Mouse (Mus musculus) cerebellum, adult 9-11 months (tissue): Measurements from ENCODE around the gene Dnajc13.

ENCODE experiments used
- DNase-seq: peaks from one replicate; pipeline ENCODE4 v3.0.0; 2022

Gene Dnajc13

DNA sequence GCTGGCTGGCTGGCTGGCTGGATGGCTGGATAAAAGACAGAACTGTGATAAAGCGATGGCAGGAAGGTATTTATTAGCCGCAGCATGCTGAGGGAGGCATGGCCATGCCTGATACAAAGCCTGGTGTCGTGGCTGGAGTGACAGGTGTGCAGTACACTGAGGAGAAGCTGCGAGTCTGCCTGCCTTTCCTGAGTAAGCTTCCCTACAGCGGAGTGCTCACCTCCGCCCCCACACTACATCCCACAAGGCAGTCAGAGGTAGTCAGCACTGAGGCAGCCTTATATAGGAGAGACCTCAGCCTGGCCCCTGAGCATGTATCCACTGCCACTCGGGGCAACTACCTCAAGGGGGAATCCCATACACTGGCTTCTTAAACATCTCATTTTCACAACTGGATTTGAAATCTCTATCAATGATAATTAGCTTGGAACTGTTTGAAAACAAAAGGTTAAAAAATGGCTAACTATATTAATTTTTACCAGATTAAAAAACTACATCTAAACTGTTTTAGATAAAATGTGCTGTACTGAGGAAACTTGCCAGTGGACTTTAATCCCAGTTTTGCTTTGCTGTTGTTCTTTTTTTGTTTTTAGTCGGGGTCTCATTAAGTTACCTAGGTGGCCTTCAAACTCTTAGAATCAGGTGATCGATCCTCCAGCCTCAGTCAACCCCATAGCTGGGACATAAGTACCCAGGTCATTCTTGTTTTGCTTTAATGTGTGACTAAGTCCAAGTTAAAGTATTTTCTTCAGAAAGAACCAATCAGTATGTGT lies 8.1 kb downstream of the Dnajc13 start:
- DNase-seq: no peak

DNA sequence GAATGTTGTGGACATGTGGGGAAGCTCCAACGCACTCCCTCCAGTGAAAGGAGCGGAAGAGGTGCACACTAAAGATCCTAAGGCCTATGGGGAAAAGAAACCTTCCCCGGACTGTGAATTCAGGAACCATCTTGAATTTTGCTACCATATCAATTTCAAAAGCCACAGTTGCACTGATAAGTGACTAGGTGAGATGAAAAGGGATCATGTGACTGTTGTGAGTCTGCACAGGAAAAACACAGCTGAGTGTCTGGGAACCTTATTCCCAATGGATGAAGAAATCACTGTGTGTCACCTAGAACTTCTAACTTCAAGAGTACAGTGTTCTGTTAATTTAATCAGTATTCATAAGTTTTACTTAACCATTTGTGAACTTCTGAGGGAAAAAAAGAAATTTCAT lies 10.1 kb downstream of the Dnajc13 start:
- no peak for DNase-seq

DNA sequence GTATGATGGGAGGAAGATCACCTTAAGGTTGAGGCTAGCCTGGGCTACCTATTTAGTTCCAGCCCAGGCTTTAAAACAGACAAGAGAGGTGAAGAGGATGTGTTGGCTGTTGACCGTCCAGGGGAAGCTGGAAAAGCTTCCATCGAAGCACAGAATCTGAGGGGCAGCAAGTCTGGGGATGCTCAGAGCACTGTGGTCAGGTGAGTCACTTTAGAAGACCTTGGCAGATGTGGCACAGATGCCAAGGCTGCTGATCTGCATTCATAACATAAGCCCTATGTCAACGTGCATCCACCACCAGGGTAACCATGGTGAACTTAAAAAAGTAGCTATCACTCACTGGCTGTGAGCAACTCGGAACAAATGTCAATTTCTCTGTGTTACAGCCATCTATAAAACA lies 11.0 kb downstream of the Dnajc13 start:
- no peak for DNase-seq

DNA sequence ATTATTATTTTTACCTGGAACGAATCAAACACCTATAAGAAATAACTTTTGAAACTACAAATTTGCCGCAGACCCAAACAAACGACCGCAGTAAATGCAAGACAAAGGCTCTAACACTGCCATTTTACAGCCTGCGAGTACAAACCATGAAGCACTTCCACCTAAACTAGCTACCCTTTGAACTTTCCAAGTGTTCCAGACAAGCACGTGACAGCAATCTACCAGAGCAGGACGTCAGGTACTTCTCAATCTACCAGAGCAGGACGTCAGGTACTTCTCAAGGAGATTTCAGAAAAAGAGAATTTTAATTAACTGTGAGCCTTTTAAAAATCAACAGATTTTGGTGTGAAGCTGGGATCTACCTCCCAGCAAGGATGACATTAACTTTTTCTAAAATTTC lies 11.6 kb downstream of the Dnajc13 start:
- no peak for DNase-seq

DNA sequence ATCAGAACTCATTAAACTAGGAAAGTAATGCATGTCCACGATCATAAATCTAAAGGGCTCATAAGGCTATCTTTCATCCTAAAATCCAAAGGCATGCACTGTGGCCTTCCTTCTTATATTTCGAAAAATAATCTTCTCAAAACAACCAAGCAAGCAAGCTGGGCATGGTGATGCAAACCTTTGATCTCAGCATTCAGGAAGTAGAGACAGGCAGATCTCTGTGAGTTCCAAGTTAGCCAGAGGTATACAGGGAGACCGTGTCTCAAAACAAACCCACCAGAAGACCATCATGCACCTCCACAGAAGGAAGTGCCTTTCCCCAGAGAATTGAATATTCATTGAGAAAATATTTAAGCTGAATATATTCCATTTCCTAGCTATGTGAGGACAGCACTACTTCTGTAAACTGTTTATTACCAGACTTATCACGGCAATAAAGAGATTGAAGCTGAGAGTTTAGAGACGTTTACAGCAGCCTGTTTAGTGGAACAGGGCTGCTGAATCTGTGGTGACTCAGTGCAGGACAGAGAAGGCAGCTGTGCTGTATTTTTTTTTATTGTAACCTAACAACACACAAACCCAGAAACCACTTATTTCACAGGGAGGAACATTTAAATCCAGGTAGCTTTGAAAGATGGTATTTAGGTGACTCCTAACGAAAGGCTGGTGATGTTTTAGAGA lies 15.3 kb downstream of the Dnajc13 start:
- no peak for DNase-seq

DNA sequence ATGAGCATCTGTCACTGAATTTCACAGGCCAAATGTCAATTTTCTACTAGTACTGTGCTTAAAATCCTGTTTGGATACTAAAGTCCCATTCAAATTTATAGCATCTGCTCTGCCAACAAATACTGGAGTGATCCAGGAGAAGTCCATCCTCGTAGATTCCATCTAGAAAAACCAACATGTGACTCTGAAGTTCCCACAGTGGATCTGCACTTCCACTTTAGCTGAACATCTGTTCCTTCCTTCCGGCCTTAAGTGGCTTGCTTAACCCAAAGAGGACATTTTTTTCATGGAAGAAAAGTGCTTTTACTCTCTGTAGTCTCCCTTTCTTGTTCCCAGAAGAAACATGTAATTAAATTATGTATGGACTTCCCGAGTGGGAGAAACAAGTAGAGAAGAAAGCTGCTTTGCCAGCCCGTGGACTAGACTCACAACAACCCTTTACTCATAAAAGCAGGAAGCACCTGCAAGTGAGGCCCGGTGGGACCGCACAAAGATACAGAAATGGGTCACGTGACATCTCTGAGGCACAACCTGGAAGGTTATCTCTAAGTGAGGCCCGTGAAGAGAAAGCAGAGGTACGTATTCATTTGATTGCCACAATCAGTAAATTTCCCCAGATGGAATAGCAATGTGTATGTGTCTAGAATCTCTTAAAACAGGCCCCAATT lies 18.8 kb downstream of the Dnajc13 start:
- DNase-seq: no peak

DNA sequence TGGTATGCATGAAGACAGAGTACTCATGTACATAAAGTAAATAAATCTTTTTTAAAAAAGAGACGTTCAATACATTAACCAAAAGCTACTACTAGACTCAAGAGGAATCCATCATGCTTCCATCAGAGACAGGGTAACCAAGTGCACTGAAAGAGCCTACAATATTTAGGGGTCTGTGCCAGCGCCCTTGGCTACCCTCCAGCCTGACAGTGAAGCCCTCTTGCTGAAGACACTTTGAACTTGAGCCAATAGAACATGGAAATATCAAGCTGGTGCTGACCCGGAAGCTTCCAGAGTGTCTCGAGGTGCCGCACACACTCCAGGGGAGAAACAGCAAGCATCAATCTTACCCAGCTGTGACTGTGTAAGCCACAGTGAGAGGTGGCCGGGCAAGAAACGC lies 22.6 kb downstream of the Dnajc13 start:
- no peak for DNase-seq

DNA sequence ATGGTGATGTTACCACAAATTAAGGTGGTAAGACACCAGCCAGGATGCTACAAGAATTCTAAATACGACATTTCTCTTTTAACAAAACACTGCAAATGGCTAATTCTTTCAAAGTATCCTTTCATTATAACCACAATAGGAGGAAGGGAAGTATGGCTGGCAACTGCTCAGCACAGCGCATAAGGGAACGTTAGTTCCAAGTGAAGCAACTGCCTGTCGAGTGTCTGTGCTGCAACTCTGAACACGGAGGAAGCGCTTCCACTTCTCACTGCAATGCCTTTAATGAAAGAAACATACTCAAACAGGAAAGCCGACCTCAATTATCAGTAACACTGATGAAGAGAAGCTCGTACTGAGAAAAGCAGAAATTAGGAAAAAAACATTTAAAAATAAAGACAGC lies 23.7 kb downstream of the Dnajc13 start:
- DNase-seq: no peak

DNA sequence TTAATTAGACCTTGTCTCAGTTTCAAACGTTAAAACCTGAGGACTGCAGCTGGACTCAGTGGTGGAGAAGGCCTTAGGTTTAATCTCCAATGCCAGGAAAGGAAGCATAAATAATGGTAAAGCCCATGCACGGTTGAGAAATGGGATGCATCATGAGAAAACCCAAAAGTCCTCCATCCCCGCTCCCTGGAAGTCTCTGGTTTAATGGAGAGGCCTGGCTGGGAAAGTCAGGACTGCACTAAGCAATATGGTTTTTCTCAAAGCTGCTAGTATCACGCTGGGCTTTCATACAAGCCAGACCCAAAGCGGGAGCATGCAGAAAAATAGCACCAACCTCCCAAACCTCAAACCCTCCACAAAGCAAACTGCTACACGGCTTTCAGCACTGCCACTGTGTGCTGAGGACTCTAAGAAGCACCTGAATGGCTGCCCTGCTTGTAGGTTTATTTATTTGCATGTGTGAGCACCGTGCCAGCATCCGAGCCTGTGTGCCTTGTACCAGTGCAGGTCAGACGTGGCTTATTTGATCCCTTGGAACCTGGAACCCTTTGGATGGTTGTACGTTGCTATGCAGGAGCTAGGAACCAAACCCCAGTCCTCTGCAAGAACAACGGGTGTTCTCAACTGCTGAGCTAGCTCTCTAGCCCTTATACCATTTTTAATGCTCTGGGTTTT lies 26.3 kb downstream of the Dnajc13 start:
- DNase-seq: no peak

DNA sequence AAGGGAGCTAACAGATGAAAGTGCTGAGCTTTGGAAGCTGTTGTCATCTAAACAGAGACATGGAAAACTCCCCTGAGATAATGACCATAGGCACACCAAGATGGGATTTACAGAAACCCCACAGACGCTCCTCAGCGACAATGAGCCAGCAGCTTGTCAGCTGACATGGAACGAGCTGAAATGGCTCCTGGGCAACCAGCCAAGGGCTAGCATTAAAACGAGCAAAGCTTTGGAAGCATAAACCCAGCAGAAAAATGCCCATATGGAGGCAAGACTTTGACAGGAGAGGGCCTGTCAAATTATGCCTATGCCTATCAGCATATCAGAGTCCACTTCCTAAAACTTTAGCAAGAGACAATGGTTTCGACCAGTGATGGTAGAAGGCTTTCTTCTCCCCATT lies 27.0 kb downstream of the Dnajc13 start:
- peak; percentile 45 for DNase-seq

DNA sequence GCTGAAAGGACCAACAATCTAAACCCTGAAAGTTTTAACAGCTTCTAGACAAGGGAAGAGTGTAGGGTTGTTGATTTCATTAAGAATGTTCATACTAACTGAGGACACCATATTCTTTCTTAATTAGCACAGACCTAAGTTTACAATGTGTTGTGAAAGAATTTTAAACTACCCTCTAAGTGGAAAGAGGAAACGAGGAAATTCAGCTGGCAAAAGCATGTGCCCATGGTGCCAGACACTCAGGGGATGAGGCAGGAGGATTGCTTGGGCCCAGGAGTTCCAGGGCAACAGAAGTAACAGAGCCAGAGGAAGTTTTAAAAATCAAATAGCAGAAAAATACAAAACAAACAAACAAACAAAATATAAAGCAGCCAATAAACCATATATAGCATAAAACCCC lies 28.9 kb downstream of the Dnajc13 start:
- no peak for DNase-seq

DNA sequence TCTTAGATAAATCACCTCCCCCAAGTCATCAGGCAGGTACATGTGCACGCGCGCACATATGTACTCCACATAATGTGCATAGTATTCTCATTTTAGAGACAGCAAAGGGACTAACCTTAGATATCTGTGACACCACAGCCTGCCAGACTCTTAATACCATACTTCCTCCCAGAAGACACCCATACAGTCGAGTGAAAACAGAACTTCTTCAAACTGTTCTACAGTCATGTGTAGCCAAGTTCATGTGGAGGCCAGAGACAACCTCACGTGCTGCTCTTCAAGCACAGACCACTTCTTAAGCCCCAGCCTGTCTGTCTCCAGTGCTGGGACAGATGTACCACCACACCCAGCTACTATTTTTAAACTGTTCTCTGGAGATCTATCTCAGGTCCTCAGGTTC lies 29.7 kb downstream of the Dnajc13 start:
- DNase-seq: no peak

DNA sequence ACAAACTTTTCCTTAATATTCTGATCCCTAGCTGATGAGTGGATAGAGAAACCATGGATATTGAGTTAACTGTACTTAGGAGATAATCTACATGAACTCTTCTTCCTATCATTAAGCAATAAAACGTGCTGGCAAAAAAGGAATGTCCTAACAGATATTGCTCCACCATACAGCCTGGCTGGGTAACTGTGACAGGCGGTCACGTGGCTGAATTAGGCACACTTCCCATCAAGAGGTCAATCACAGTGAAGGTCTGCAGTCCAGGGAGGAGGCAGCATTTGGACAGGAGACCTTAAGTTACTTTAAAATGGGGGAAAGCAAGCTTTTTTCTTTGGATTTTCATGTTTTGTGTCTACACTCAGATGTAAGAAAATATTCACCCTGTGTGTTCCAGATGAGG lies 30.7 kb downstream of the Dnajc13 start:
- DNase-seq: no peak

DNA sequence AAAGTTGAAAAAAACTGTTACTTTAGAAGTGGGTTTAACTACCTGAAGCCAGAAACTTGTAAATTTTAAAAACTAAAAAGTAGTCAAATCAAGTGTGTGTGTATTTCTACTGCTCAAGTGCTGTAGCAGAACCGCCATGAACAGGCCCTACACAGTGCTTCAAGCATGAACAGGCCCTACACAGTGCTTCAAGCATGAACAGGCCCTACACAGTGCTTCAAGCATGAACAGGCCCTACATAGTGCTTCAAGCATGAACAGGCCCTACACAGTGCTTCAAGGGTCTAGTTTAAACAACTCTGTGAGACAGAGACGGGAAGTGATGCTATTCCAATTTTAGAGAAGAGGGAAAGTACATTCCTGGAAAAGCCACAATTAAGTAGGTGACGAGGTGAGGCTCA lies 51.3 kb downstream of the Dnajc13 start:
- no peak for DNase-seq

DNA sequence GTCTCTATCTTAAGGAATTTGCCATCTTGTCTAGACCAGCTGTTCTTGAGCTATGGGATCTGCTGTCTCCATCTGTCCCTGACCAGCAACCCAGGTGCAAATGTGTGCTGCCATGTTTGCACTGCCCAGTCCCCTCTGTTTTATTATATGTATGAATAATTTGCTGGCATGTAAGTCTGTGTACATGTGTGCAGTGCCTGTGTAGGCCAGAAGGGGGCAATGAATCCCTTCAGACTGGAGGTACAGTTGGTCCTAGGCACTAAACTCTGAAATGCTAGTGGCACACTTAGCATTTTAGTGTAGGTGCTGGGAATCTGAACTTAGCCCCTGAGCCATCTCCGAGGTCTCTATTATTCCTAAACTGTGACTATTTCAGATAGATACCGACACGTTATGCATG lies 58.9 kb downstream of the Dnajc13 start:
- no peak for DNase-seq

DNA sequence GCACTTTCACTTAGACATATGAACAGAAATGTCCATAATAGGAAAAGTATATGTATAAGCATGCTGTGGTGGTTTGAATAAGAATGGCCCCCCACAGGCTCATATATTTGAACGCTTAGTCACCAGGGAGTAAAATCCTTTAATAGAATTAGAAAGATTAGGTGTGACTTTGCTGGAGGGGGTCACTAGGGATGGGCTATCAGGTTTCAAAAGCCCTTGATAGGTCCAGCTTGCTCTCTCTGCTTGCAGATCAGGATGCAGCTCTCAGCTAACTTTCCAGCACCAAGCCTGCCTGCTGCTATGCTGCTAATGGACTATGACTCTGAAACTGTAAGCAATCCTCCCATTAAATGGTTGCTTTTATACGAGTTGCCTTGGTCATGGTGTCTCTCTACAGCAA lies 68.2 kb downstream of the Dnajc13 start:
- no peak for DNase-seq

DNA sequence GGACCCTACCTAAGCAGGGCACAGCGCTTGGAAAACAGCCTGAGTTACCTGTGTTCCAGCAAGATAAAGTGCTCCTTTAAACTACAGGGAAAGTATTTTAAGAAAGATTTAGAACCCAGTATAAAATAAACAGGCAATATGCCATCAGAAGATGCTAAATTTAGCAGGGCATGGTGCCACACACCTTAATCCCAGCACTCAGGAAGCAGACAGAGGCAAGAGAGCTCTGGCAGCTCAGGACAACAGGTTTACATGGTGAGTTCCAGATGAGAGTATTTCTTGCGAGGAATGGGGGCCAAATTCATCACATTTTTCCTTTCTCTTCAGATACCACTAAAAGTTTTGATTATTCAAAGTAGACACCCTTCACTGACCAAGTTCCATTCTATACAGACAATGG lies 68.8 kb downstream of the Dnajc13 start:
- DNase-seq: no peak

DNA sequence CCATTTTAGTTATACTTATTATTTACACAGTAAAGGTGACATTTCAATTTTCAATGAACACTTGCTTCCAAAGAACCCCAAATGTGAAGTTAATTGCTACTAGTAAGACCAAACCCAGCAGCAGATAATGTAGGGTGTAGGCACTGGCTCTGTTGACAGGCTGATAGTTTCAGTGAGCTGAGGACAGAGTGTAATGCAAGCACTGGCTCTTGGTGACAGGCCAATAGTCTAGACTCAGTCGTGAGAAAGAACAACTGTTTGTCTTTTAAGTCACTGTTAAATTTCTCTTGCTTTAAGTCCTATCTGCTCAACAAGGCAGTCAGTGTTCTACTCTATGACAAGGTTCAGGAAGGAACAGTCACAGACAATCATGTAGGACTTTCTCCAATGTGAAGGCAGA lies 69.4 kb downstream of the Dnajc13 start:
- no peak for DNase-seq

DNA sequence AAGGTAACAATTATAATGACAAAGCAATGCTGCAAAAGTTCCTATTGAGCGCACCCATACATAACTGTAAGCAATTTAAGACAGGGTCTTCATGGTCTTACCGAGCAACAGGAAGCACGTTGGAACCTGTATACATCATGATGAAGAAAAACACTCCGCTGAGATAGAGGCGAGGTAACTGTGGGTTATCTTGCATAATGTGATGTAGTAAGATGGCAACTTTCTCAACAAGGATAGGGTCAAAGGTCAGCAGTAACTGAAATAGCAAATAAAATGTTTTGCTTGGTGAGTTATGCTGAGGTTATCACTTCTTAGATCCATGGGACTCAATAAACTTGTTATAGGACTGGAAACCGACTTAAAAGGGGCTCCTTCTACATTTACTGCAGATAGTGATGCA lies 70.2 kb downstream of the Dnajc13 start:
- no peak for DNase-seq

DNA sequence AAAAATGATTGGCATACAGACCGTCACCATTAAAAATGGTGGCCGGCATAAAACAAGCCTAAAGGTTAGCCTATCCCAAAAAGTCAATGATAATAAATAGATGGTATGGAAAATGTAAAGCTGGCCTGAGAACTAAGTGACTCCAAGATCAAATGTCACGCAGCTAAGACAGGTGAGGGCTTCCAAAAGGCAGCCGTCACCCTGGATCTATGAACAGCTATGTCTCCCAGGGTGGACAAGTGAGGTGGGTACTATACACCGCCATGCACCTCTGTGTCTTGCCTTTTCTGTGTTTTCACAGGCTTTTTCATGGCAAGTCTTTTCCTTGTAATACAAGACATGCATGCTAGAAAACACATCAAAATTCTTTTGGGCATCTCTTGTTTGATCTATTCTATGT lies 73.1 kb downstream of the Dnajc13 start:
- no peak for DNase-seq

DNA sequence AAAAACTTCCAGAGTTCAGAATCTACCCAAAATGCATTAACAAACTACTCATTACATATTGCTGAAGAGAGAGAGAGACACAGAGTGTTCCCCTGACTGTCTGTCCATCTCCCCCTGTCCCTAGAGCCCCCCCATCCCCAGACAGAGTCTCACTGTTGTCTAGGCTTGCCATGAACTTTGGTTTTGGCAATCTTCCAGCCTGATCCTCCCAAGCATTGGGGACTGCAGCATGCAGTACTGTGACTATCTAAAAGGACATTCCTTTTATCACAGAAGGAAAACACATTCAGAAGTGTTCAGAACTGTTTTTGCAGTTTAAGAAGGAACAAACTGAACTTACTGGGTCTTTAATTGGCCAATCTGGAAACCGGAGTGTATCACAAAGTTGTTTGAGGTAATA lies 74.0 kb downstream of the Dnajc13 start:
- no peak for DNase-seq

DNA sequence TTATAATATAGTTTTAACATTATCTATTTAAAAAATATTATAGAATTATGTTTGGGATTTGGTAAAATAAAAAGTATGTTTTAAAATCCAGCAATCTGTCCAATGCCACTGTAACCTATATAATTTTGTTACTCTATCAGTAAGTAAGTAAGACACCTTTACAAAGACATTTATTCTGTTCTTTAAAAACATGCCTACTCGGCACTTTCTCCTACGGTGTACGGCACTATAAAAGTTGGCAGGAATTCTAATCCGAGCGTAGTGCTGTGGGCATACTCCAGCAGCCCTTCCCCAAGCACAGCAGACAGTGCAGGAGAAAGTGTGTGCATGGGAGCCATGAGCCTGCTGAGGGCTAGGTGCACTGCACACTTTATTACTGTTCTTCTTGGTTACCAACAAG lies 75.7 kb downstream of the Dnajc13 start:
- DNase-seq: no peak

DNA sequence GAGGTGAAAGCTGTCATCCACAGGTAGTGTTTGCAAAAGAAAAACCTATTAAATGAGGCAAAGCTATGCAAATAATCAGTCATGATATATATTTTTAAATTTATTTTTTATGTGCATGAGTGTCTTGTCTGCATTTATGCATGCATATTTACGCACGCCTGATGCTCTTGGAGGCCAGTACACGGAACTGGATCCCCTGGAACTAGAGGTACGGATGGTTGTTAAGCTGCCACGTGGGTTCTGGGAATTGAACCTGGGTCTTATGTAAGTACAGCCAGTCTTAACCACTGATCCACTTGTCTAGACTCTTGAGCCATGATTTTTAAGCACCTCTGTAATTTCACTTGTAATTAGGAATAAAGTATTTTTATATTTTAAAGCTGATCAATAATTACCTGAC lies 79.5 kb downstream of the Dnajc13 start:
- DNase-seq: no peak

DNA sequence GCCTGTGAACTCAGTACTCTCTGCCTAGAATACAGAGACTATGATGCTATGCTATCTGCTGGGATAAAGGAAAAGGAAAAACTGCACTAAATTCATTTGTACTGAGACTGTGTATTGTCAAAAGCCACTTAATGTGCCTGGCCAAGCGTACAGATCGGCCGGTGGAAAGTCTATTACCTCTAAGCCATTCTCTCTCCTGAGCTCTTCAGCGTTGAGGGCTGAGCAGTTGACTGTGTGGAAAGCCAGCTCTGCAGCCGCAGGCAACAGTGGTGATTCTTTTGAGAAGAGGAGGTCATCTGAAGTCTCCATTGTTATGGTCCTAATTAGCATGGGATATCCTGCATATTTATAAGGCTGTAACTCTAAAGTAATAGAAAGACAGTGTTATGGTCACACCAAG lies 80.4 kb downstream of the Dnajc13 start:
- DNase-seq: peak; percentile 8
